Mouse (Mus musculus) stomach, postnatal 0 days (tissue): ENCODE measurements around the gene Atl3. TPM values are rescaled to one million over a fixed set of nuclear protein-coding genes. Genes with fewer than 3 reads are reported as not detected.

Experiments used
- ATAC-seq: fragments of 200-750 bp; cut with Nextera tagmentation; 2 replicates; pipeline ENCODE4 v1.8.0; 2017; ENCODE audit not compliant: low FRiP score, low TSS enrichment
- DNase-seq: peaks from one replicate; pipeline ENCODE4 v3.0.0-alpha.2; 2016; ENCODE audit warnings: low spot score
- H3K27ac ChIP-seq: fragments of 300-500 bp; sonication (generic); replicated peaks from 2 replicates; pipeline ENCODE4 v1.5.1; 2014; ENCODE audit warnings: mild to moderate bottlenecking, control low read depth
- H3K27me3 ChIP-seq: fragments of 300-500 bp; sonication (generic); 2 replicates; pipeline ENCODE4 v1.6.1; 2014; ENCODE audit warnings: low read length; ENCODE audit not compliant: control insufficient read depth, insufficient read depth
- H3K36me3 ChIP-seq: fragments of 300-500 bp; sonication (generic); 2 replicates; pipeline ENCODE4 v1.6.1; 2014; ENCODE audit warnings: low read length, mixed read lengths; ENCODE audit not compliant: control insufficient read depth, insufficient read depth
- H3K4me1 ChIP-seq: fragments of 300-500 bp; sonication (generic); replicated peaks from 2 replicates; pipeline ENCODE4 v1.6.1; 2014; ENCODE audit warnings: antibody characterized with exemption; ENCODE audit not compliant: control insufficient read depth, insufficient read depth
- H3K4me2 ChIP-seq: fragments of 300-500 bp; sonication (generic); replicated peaks from 2 replicates; pipeline ENCODE4 v1.6.1; 2014; ENCODE audit warnings: low read depth, mild to moderate bottlenecking, control low read depth, moderate library complexity
- H3K4me3 ChIP-seq: fragments of 300-500 bp; sonication (generic); 2 replicates; pipeline ENCODE4 v1.5.1; 2014; ENCODE audit warnings: low read depth, low read length, control low read depth
- H3K9ac ChIP-seq: fragments of 300-500 bp; sonication (generic); 2 replicates; pipeline ENCODE4 v1.6.1; 2014; ENCODE audit warnings: mild to moderate bottlenecking, low read length, control low read depth, mixed read lengths
- H3K9me3 ChIP-seq: fragments of 300-500 bp; sonication (generic); 2 replicates; pipeline ENCODE4 v1.6.1; 2016; ENCODE audit warnings: low read length; ENCODE audit not compliant: control insufficient read depth
- CTCF ChIP-seq: IDR thresholded peaks from 2 replicates; pipeline ENCODE4 v1.5.1; 2016; ENCODE audit warnings: antibody characterized with exemption, low read depth, mild to moderate bottlenecking, moderate library complexity
- EP300 ChIP-seq: optimal IDR thresholded peaks from 2 replicates; pipeline ENCODE3; 2016; ENCODE audit warnings: antibody characterized with exemption
- WGBS: fragments of 180-500 bp; shearing (Covaris S2); extraction: QIAGEN DNeasy Blood & Tissue Kit; methylation state at CpG from one replicate; pipeline ENCODE4 v1.1.7; 2014; 5-methylcytosine and 5-hydroxymethylcytosine counted together
- polyA plus RNA-seq: library from polyadenylated mRNA; unstranded; fragments of >200 nt; fragmentation: Nextera tagmentation; extraction: Ambion mirVana; gene quantifications from 2 replicates; pipeline ENCODE4 v1.2.1, GENCODE M21; 2015

The Atl3 gene
- polyA plus RNA-seq, 1 experiment from 2014 or later: 17.7 TPM

GRCm38 (mm10) chr19:7566826-7567225 lies 73.0 kb downstream of the Atl3 start:
- H3K9me3 ChIP-seq: no peaks in the 10 kb centered on the region
- 73% methylated on average over 3 of the region's 3 CpGs for WGBS
- H3K27ac ChIP-seq: no peak overlapping the region
- no peak overlapping the region for H3K4me2 ChIP-seq
- ATAC-seq (no peak), DNase-seq (no peak)
- H3K4me1 ChIP-seq: no peaks in the 10 kb centered on the region
- TF ChIP-seq EP300 (no peak), CTCF (no peak)
- H3K27me3 ChIP-seq: no peaks in the 10 kb centered on the region
- H3K4me3 ChIP-seq: no peak overlapping the region
- no peak overlapping the region for H3K9ac ChIP-seq
- no peaks in the 10 kb centered on the region for H3K36me3 ChIP-seq

GRCm38 (mm10) chr19:7568364-7568763 lies 74.5 kb downstream of the Atl3 start:
- Histone ChIP-seq H3K9ac (no peak overlapping the region), H3K9me3 (no peaks in the 10 kb centered on the region), H3K27ac (no peak overlapping the region), H3K4me2 (no peak overlapping the region), H3K36me3 (no peaks in the 10 kb centered on the region), H3K4me1 (no peaks in the 10 kb centered on the region), H3K27me3 (no peaks in the 10 kb centered on the region), H3K4me3 (no peak overlapping the region)
- TF ChIP-seq EP300 (no peak), CTCF (no peak)
- DNase-seq: no peak
- ATAC-seq: no peak
- WGBS: 46% methylated on average over 3 of the region's 3 CpGs

DNA sequence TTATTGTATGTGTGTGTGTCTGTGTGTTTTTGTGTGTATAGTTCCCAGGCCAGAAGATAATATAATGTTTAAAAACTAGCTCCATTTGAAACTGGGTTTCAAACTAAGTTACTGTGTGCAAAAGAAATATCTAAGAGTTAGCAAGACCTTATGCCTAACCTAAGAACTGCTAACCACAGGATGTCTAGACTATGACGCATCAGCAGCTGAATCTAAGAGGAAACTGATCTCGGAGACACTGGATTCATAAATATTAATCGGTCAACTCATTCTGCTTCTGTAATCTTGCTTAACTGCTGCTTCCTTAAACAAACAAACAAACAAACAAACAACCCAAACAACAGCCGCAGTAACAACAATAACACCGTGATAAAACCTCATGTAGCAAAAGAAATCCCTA lies 75.8 kb downstream of the Atl3 start:
- Histone ChIP-seq H3K9me3 (no peaks in the 10 kb centered on the region), H3K36me3 (no peaks in the 10 kb centered on the region), H3K9ac (no peak overlapping the region), H3K27ac (no peak overlapping the region), H3K27me3 (no peaks in the 10 kb centered on the region), H3K4me2 (no peak overlapping the region), H3K4me3 (no peak overlapping the region), H3K4me1 (no peaks in the 10 kb centered on the region)
- DNase-seq (no peak), ATAC-seq (no peak)
- TF ChIP-seq EP300 (no peak), CTCF (no peak)
- 82% methylated on average over 5 of the region's 5 CpGs for WGBS

GRCm38 (mm10) chr19:7576180-7576579 lies 82.3 kb downstream of the Atl3 start:
- no peak for ATAC-seq

GRCm38 (mm10) chr19:7577710-7578109 lies 83.9 kb downstream of the Atl3 start:
- no peaks in the 10 kb centered on the region for H3K4me1 ChIP-seq
- H3K9ac ChIP-seq: no peak overlapping the region
- H3K36me3 ChIP-seq: no peaks in the 10 kb centered on the region
- no peak overlapping the region for H3K27ac ChIP-seq
- DNase-seq: no peak
- TF ChIP-seq CTCF: no peak
- no peak overlapping the region for H3K4me3 ChIP-seq
- H3K27me3 ChIP-seq: no peaks in the 10 kb centered on the region
- H3K4me2 ChIP-seq: no peak overlapping the region
- H3K9me3 ChIP-seq: no peaks in the 10 kb centered on the region
- 70% methylated on average over 3 of the region's 3 CpGs for WGBS
- no peak for ATAC-seq

More at GRCm38 (mm10) chr19:7576180-7576579, 82.3 kb downstream of the Atl3 start:
- Histone ChIP-seq H3K4me1 (no peaks in the 10 kb centered on the region), H3K4me2 (no peak overlapping the region), H3K4me3 (no peak overlapping the region), H3K36me3 (no peaks in the 10 kb centered on the region), H3K27me3 (no peaks in the 10 kb centered on the region), H3K9ac (no peak overlapping the region), H3K27ac (no peak overlapping the region), H3K9me3 (no peaks in the 10 kb centered on the region)
- DNase-seq: no peak
- 90% methylated on average over 1 of the region's 1 CpGs for WGBS
- TF ChIP-seq CTCF (no peak), EP300 (no peak)

DNA sequence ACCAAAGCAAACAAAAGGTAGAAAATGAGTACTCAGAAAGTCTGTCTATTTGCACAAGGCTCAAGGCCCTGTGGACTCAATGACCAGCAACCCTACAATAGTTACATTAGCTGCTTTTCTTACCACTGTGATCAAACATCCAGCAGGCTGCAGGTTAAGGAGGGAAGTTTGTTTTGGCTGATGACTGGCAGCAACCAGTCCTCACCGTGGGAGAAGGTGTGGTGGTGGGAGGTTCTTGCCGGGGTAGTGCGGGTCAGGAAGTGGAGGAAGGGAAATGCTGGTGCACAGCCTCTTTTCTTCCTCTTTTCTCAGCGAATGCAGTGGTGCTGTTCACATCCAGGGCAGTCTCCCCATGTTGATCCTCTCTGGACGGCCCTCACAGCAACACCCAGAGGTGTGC lies 87.2 kb downstream of the Atl3 start:
- peak overlapping the region; percentile 20; the same call in 1 of the 2 replicates for H3K27ac ChIP-seq
- peak; percentile 84 for DNase-seq
- ATAC-seq: peak; percentile 94
- no peaks in the 10 kb centered on the region for H3K4me1 ChIP-seq
- H3K27me3 ChIP-seq: no peaks in the 10 kb centered on the region
- no peak overlapping the region for H3K9ac ChIP-seq
- no peak overlapping the region for H3K4me2 ChIP-seq
- H3K36me3 ChIP-seq: no peaks in the 10 kb centered on the region
- WGBS: 28% methylated on average over 5 of the region's 5 CpGs
- H3K4me3 ChIP-seq: no peak overlapping the region
- TF ChIP-seq EP300 (no peak), CTCF (no peak)
- H3K9me3 ChIP-seq: no peaks in the 10 kb centered on the region
